Mouse (Mus musculus): ENCODE measurements at regions not wholly inside any gene's neighbourhood (a gene's known extent, or its start where the extent isn't known, plus 50 kb on each side); places are given as distances from the start of the nearest gene placed in this dataset.

DNA sequence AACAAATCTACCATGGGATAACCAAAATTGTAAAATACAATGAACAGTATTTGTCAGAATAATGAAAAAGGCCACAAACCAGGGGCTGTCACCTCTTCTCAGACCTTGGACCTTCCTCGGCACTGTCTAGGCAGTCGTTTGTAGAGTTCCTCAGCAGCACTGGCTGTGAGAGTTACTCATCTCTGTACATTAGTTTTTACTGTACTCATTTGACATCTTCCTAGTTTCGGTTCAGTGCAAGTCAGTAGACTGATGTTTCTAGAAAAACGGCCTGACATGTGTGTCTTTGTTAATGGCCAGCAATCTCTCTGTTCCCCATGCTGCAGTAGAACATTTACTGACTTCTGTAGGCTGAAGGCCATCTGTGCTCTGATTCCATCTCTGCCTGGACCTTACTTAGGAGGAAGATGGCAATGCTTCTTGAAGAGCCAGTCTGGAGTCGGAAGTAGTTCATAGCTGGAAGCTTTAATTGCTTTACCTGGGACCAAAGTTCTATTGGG lies 537.1 kb downstream of the Hace1 start:
- TF ChIP-seq CTCF (IDR thresholded peaks at IDR 0.05; ENCODE audit: insufficient read depth, low read depth, low read length): no peak
- TF ChIP-seq POLR2A (IDR thresholded peaks at IDR 0.05; ENCODE audit: insufficient read depth, low read depth, low read length): no peak
